Mouse (Mus musculus) brain, embryonic 14.5 days (tissue): ENCODE results near the gene Stk38.

Experiments used
- CTCF ChIP-seq: fragments of 200-500 bp; IDR thresholded peaks from 2 replicates; pipeline ENCODE4 v1.5.1; 2012; ENCODE audit warnings: inconsistent platforms, mild to moderate bottlenecking, moderate library complexity, borderline replicate concordance; ENCODE audit not compliant: insufficient read depth, insufficient read length; ENCODE audit errors: extremely low read depth
- POLR2A ChIP-seq: fragments of 200-500 bp; IDR thresholded peaks from 2 replicates; pipeline ENCODE4 v1.6.1; 2012; ENCODE audit warnings: mild to moderate bottlenecking, inconsistent platforms, borderline replicate concordance; ENCODE audit not compliant: poor library complexity, insufficient read depth, insufficient read length, severe bottlenecking; ENCODE audit errors: extremely low read depth

DNA sequence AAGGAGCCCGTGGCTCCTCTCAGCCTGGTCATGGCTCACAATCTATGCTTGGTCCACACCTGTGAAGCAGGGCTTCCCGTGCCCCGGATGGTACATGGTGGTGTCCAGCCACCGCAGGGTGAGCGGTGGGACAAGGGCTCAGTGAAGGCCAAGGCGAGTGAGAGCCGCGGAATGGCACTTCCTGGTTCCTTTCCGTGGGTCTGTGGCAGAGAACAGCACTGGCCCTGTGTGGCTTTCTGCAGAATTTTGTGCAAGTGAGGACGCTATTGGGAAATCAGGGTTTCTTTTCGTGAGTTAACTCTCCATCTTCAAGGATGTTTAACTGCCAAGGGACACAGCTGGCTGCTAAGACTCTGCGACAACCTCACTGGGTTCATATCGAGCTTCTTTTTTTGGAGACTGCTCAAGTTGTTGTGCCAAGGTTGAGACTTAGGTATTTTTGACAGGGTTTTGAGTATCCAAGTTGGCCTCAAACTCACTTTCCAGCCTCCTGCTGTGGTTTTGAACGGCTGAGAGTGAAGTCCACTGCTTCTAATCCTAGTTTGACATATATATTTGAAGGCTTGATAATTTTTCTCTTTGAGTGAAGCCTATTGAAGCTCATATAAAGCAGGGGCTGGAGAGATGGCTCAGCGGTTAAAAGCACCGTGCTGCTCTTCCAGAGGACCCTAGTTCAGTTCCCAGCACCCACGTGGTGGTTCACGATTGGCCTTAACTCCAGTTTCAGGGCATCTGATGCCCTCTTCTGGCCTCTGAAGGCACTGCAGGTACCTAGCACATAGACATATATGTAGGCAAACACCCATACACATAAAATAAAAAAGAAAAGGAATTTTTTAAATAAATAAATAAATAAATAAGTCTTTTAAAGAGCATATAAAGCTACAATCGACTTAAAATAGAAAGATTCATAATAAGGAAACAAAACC is 60.5 kb downstream of the Stk38 start:
- no peak for TF ChIP-seq CTCF
- TF ChIP-seq POLR2A = no peak
